Mouse (Mus musculus) C3H10T1/2 (cell line): ENCODE results near the gene Coa6. TPM values are rescaled to one million over a fixed set of nuclear protein-coding genes. Genes with fewer than 3 reads are reported as not detected.

Source experiments
- polyA plus RNA-seq, 2 experiments: library from polyadenylated mRNA; unstranded; fragments of >200 nt; fragmentation: generic; extraction: Trizol; gene quantifications; one replicate each; pipeline ENCODE4 v1.2.1; 2012; ENCODE audit warnings: missing spikeins in 2 of 2

Gene Coa6
- 10 to 100 TPM in 1 of 2 experiments, 1 to 10 TPM in 1; 9.4 to 38.4 TPM for polyA plus RNA-seq

DNA sequence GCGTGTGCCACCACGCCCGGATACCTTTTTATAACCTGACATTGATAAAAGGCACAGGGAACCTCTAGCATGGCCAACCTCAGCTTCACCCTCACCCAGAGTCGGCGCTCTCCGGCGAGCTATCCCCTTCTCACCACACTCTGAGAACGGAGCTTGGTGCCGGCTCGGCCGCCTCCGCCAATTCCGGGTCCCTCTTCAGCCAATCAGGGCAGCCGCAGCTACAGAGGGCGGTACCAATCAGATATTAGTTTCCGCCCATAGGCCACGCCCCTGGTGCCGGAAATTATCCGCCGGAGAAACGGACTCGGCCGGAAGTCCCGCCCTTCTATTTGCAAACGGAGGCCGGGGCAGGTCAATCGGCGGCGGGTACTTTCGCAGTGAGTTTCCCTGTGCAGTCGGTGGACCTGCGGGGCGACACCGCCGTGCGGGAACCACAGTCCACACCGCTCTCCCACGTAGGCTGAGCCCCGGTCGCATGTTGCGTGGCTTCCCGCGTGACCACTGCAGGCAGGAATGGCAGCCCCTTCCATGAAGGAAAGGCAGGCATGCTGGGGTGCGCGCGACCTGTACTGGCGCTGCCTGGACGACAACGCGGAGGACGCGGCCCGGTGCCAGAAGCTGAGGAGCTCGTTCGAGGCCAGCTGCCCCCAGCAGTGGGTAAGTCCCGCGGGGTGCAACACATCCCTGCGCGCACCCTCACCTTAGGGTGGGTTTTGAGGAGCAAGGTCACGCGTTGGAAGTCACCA, at the start of gene Coa6:
Coa6 (plus strand) TSS at position 342 of the 746 bp plus-strand sequence.

GRCm38 (mm10) chr8:126474299-126475187, 52.2 kb downstream of the Coa6 start, which contains the start of gene Tarbp1:
Gene Tarbp1, minus strand, starts transcription at chr8:126475065.

Other genes with a start within 250 kb of the Coa6 start
- under 1 TPM in 1 of 2 experiments, not detected in 1; 0.04 TPM for gene Slc35f3, start 124.0 kb upstream of the Coa6 start, polyA plus RNA-seq
- under 1 TPM; 0.29 to 0.70 TPM for gene Tarbp1, start 52.5 kb downstream of the Coa6 start, polyA plus RNA-seq
- gene Irf2bp2, start 171.5 kb downstream of the Coa6 start, polyA plus RNA-seq: 10 to 100 TPM in 1 of 2 experiments, 1 to 10 TPM in 1; 3.3 to 21.6 TPM